Mouse (Mus musculus) limb, embryonic 14.5 days (tissue): ENCODE results near the gene Mat2a. TPM values are rescaled to one million over a fixed set of nuclear protein-coding genes. Genes with fewer than 3 reads are reported as not detected.
A peak's percentile ranks its signal among the peaks of the same experiment; 100 is the strongest.

Source experiments
- ATAC-seq: fragments of 200-750 bp; cut with Nextera tagmentation; 2 replicates; pipeline ENCODE4 v1.8.0; 2017; ENCODE audit warnings: low read depth, moderate number of reproducible peaks, moderate TSS enrichment; ENCODE audit not compliant: low FRiP score
- DNase-seq: peaks from one replicate; pipeline ENCODE4 v3.0.0-alpha.2; 2015; ENCODE audit warnings: low spot score
- H3K27ac ChIP-seq: fragments of 300-500 bp; sonication (generic); replicated peaks from 2 replicates; pipeline ENCODE4 v1.5.1; 2014; ENCODE audit warnings: low read depth, mild to moderate bottlenecking, low read length, moderate library complexity, mixed read lengths
- H3K27me3 ChIP-seq: fragments of 300-500 bp; sonication (generic); 2 replicates; pipeline ENCODE4 v1.6.1; 2014; ENCODE audit warnings: low read length, mixed read lengths; ENCODE audit not compliant: control insufficient read depth, insufficient read depth
- H3K36me3 ChIP-seq: fragments of 300-500 bp; sonication (generic); 2 replicates; pipeline ENCODE4 v1.6.1; 2014; ENCODE audit warnings: mild to moderate bottlenecking, low read length, moderate library complexity, mixed read lengths; ENCODE audit not compliant: control insufficient read depth, insufficient read depth
- H3K4me1 ChIP-seq: fragments of 300-500 bp; sonication (generic); 2 replicates; pipeline ENCODE4 v1.6.1; 2014; ENCODE audit warnings: antibody characterized with exemption, low read length, mixed read lengths; ENCODE audit not compliant: control insufficient read depth, insufficient read depth
- H3K4me2 ChIP-seq: fragments of 300-500 bp; sonication (generic); replicated peaks from 2 replicates; pipeline ENCODE4 v1.6.1; 2014; ENCODE audit warnings: low read depth, mild to moderate bottlenecking, low read length, moderate library complexity; ENCODE audit not compliant: severe bottlenecking
- H3K4me3 ChIP-seq: fragments of 300-500 bp; sonication (generic); replicated peaks from 2 replicates; pipeline ENCODE4 v1.5.1; 2014; ENCODE audit warnings: low read length
- H3K9ac ChIP-seq: fragments of 300-500 bp; sonication (generic); 2 replicates; pipeline ENCODE4 v1.6.1; 2014; ENCODE audit warnings: mild to moderate bottlenecking, low read depth, low read length, moderate library complexity; ENCODE audit not compliant: severe bottlenecking
- H3K9me3 ChIP-seq: fragments of 300-500 bp; sonication (generic); 2 replicates; pipeline ENCODE4 v1.6.1; 2016; ENCODE audit warnings: low read length; ENCODE audit not compliant: control insufficient read depth
- POLR2A ChIP-seq: fragments of 200-500 bp; IDR thresholded peaks from 2 replicates; pipeline ENCODE4 v1.8.0; 2012; ENCODE audit warnings: inconsistent platforms, mild to moderate bottlenecking, moderate library complexity, borderline replicate concordance; ENCODE audit not compliant: insufficient read depth, insufficient read length; ENCODE audit errors: extremely low read depth
- WGBS: fragments of 180-500 bp; shearing (Covaris S2); extraction: QIAGEN DNeasy Blood & Tissue Kit; methylation state at CpG from one replicate; pipeline ENCODE4 v1.1.7; 2014; 5-methylcytosine and 5-hydroxymethylcytosine counted together
- polyA plus RNA-seq, 2 experiments: library from polyadenylated mRNA; depleted of rRNA in 1 of 2; stranded (reverse) in 1 of 2; unstranded in 1 of 2; fragments of >200 nt; fragmentation: Nextera tagmentation in 1 of 2; extraction: Ambion mirVana in 1 of 2; gene quantifications; 2 replicates each; pipeline versions ENCODE4 v1.2.1 to v1.2.3; 2012 to 2014

Mat2a gene
- polyA plus RNA-seq, 2 experiments: 285 to 352 TPM

GRCm38 (mm10) chr6:72410518-72410917 lies 28.8 kb downstream of the Mat2a start:
- H3K4me1 ChIP-seq: peaks cover 8% of the 10 kb centered on the region
- ATAC-seq (no peak), DNase-seq (no peak)
- no peak overlapping the region for H3K4me3 ChIP-seq
- peaks cover under 1% of the 10 kb centered on the region; the same call in 1 of the 2 replicates for H3K36me3 ChIP-seq
- H3K27ac ChIP-seq: no peak overlapping the region
- no peak for TF ChIP-seq POLR2A
- 86% methylated on average over 7 of the region's 7 CpGs for WGBS
- no peaks in the 10 kb centered on the region for H3K9me3 ChIP-seq
- no peaks in the 10 kb centered on the region for H3K27me3 ChIP-seq
- H3K4me2 ChIP-seq: no peak overlapping the region
- no peak overlapping the region for H3K9ac ChIP-seq

GRCm38 (mm10) chr6:72410003-72410402 lies 29.4 kb downstream of the Mat2a start:
- DNase-seq (no peak), ATAC-seq (no peak)
- Histone ChIP-seq H3K27me3 (no peaks in the 10 kb centered on the region), H3K9ac (no peak overlapping the region), H3K27ac (no peak overlapping the region), H3K4me3 (no peak overlapping the region), H3K9me3 (no peaks in the 10 kb centered on the region), H3K4me2 (no peak overlapping the region), H3K36me3 (no peaks in the 10 kb centered on the region), H3K4me1 (peaks cover 3% of the 10 kb centered on the region)
- no peak for TF ChIP-seq POLR2A
- 18% methylated on average over 1 of the region's 1 CpGs for WGBS

GRCm38 (mm10) chr6:72409567-72409966 lies 29.8 kb downstream of the Mat2a start:
- Histone ChIP-seq H3K27me3 (no peaks in the 10 kb centered on the region), H3K9me3 (no peaks in the 10 kb centered on the region), H3K27ac (no peak overlapping the region), H3K9ac (no peak overlapping the region), H3K4me2 (no peak overlapping the region), H3K36me3 (no peaks in the 10 kb centered on the region), H3K4me1 (no peaks in the 10 kb centered on the region; the same call in 1 of the 2 replicates), H3K4me3 (no peak overlapping the region)
- DNase-seq (peak; percentile 83), ATAC-seq (no peak)
- 13% methylated on average over 3 of the region's 3 CpGs for WGBS
- TF ChIP-seq POLR2A: no peak

- ATAC-seq (peak; percentile 76; the same call in 1 of the 2 replicates), DNase-seq (peak; percentile 89)
- no peak overlapping the region for H3K4me3 ChIP-seq
- H3K27me3 ChIP-seq: no peaks in the 10 kb centered on the region
- no peaks in the 10 kb centered on the region for H3K4me1 ChIP-seq
- H3K9me3 ChIP-seq: no peaks in the 10 kb centered on the region
- no peak for TF ChIP-seq POLR2A
- H3K27ac ChIP-seq: no peak overlapping the region
- H3K36me3 ChIP-seq: no peaks in the 10 kb centered on the region
- no peak overlapping the region for H3K4me2 ChIP-seq
- 2% methylated on average over 5 of the region's 5 CpGs for WGBS
- no peak overlapping the region for H3K9ac ChIP-seq
Measured at GRCm38 (mm10) chr6:72407119-72407518, 32.2 kb downstream of the Mat2a start.

GRCm38 (mm10) chr6:72405356-72405755 lies 34.0 kb downstream of the Mat2a start:
- Histone ChIP-seq H3K9ac (no peak overlapping the region), H3K27ac (no peak overlapping the region), H3K4me1 (no peaks in the 10 kb centered on the region), H3K4me3 (no peak overlapping the region), H3K36me3 (no peaks in the 10 kb centered on the region), H3K9me3 (no peaks in the 10 kb centered on the region), H3K27me3 (no peaks in the 10 kb centered on the region), H3K4me2 (no peak overlapping the region)
- ATAC-seq (no peak), DNase-seq (no peak)
- TF ChIP-seq POLR2A: no peak
- WGBS: 67% methylated on average over 7 of the region's 7 CpGs

GRCm38 (mm10) chr6:72401875-72402274 lies 37.5 kb downstream of the Mat2a start:
- no peak overlapping the region for H3K4me2 ChIP-seq
- H3K4me3 ChIP-seq: no peak overlapping the region
- H3K27me3 ChIP-seq: no peaks in the 10 kb centered on the region
- no peak for TF ChIP-seq POLR2A
- no peaks in the 10 kb centered on the region for H3K4me1 ChIP-seq
- ATAC-seq (no peak), DNase-seq (peak; percentile 55)
- no peak overlapping the region for H3K9ac ChIP-seq
- no peaks in the 10 kb centered on the region for H3K9me3 ChIP-seq
- WGBS: 14% methylated on average over 7 of the region's 7 CpGs
- no peak overlapping the region for H3K27ac ChIP-seq
- no peaks in the 10 kb centered on the region for H3K36me3 ChIP-seq
